Mouse (Mus musculus): ENCODE measurements around the gene Cd34.

- no peak for TF ChIP-seq MEF2A (IDR thresholded peaks at IDR 0.05; ENCODE audit: extremely low read depth, insufficient replicate concordance, low read depth, low read length, poor library complexity, severe bottlenecking)
- TF ChIP-seq ZNF384 (IDR thresholded peaks at IDR 0.05; ENCODE audit: low read depth, low read length): peak; percentile 46; the same call in 1 of the 2 replicates
- TF ChIP-seq CTCF (IDR thresholded peaks at IDR 0.05 in 2 of 3, conservative IDR thresholded peaks at IDR 0.05 in 1 of 3; ENCODE audit: control insufficient read depth in 1 of 3, insufficient read depth in 1 of 3, low read depth in 2 of 3, low read length in 3 of 3, poor library complexity in 1 of 3, severe bottlenecking in 1 of 3): peak; percentile 31 to 60 (median 36)
Measured at GRCm38 (mm10) chr1:194989024-194989423, 50.4 kb downstream of the Cd34 start.

All from MEL (cell line).